Mouse (Mus musculus) neural tube, embryonic 11.5 days (tissue): ENCODE data around the gene Gm9844. TPM values are rescaled to one million over a fixed set of nuclear protein-coding genes. Genes with fewer than 3 reads are reported as not detected.
A peak's percentile ranks its signal among the peaks of the same experiment; 100 is the strongest.
"Not testable (repeated sequence)": the region's sequence is repeated elsewhere in the genome, so short reads cannot be mapped to it uniquely, and the experiment has no call there.

Experiments
- ATAC-seq: fragments of 200-750 bp; cut with Nextera tagmentation; 2 replicates; pipeline ENCODE4 v1.8.0; 2017; ENCODE audit warnings: moderate number of reproducible peaks, mild to moderate bottlenecking, moderate TSS enrichment, moderate library complexity; ENCODE audit not compliant: insufficient read depth, low FRiP score, low TSS enrichment
- DNase-seq: peaks from one replicate; pipeline ENCODE4 v3.0.0-alpha.2; 2015; ENCODE audit warnings: low spot score
- H3K27ac ChIP-seq: fragments of 300-500 bp; sonication (generic); 2 replicates; pipeline ENCODE4 v1.5.1; 2014; ENCODE audit warnings: low read depth, mild to moderate bottlenecking, low read length
- H3K27me3 ChIP-seq: fragments of 300-500 bp; sonication (generic); 2 replicates; pipeline ENCODE4 v1.6.1; 2014; ENCODE audit warnings: mild to moderate bottlenecking, low read length, mixed read lengths; ENCODE audit not compliant: control insufficient read depth, insufficient read depth
- H3K36me3 ChIP-seq: fragments of 300-500 bp; sonication (generic); 2 replicates; pipeline ENCODE4 v1.6.1; 2014; ENCODE audit warnings: mild to moderate bottlenecking, low read length, moderate library complexity, mixed read lengths; ENCODE audit not compliant: control insufficient read depth, insufficient read depth
- H3K4me1 ChIP-seq: fragments of 300-500 bp; sonication (generic); 2 replicates; pipeline ENCODE4 v1.6.1; 2014; ENCODE audit warnings: low read length, mixed read lengths; ENCODE audit not compliant: control insufficient read depth, insufficient read depth
- H3K4me2 ChIP-seq: fragments of 300-500 bp; sonication (generic); 2 replicates; pipeline ENCODE4 v1.6.1; 2014; ENCODE audit warnings: low read depth, mild to moderate bottlenecking, moderate library complexity
- H3K4me3 ChIP-seq: fragments of 300-500 bp; sonication (generic); 2 replicates; pipeline ENCODE4 v1.5.1; 2014; ENCODE audit warnings: low read depth, low read length
- H3K9ac ChIP-seq: fragments of 300-500 bp; sonication (generic); 2 replicates; pipeline ENCODE4 v1.6.1; 2014; ENCODE audit warnings: mild to moderate bottlenecking, low read length
- H3K9me3 ChIP-seq: fragments of 300-500 bp; sonication (generic); 2 replicates; pipeline ENCODE4 v1.6.1; 2016; ENCODE audit warnings: low read length; ENCODE audit not compliant: control insufficient read depth
- whole genome bisulfite sequencing: fragments of 180-500 bp; shearing (Covaris S2); extraction: QIAGEN DNeasy Blood & Tissue Kit; methylation state at CpG from one replicate; pipeline ENCODE4 v1.1.7; 2014; 5-methylcytosine and 5-hydroxymethylcytosine counted together
- polyA plus RNA-seq: library from polyadenylated mRNA; unstranded; fragments of >200 nt; fragmentation: Nextera tagmentation; extraction: Ambion mirVana; gene quantifications from 2 replicates; pipeline ENCODE4 v1.2.1, GENCODE M21; 2014

Gm9844 gene
- polyA plus RNA-seq, 1 experiment from 2014 or later: 21.0 TPM

- WGBS: 36% methylated on average over 10 of the region's 10 CpGs
- H3K9me3 ChIP-seq: no peaks in the 10 kb centered on the region
- H3K36me3 ChIP-seq: peaks cover 14% of the 10 kb centered on the region
- peak; percentile 29; the same call in 1 of the 2 replicates for ATAC-seq
- H3K4me1 ChIP-seq: peaks cover 11% of the 10 kb centered on the region
- DNase-seq: peak; percentile 80
- H3K9ac ChIP-seq: no peak overlapping the region
- H3K4me3 ChIP-seq: no peak overlapping the region
- H3K4me2 ChIP-seq: no peak overlapping the region
- H3K27me3 ChIP-seq: no peaks in the 10 kb centered on the region
- no peak overlapping the region for H3K27ac ChIP-seq
These were observed 28.5 kb downstream of the Gm9844 start for GRCm38 (mm10) chr7:24890281-24891216.

DNA sequence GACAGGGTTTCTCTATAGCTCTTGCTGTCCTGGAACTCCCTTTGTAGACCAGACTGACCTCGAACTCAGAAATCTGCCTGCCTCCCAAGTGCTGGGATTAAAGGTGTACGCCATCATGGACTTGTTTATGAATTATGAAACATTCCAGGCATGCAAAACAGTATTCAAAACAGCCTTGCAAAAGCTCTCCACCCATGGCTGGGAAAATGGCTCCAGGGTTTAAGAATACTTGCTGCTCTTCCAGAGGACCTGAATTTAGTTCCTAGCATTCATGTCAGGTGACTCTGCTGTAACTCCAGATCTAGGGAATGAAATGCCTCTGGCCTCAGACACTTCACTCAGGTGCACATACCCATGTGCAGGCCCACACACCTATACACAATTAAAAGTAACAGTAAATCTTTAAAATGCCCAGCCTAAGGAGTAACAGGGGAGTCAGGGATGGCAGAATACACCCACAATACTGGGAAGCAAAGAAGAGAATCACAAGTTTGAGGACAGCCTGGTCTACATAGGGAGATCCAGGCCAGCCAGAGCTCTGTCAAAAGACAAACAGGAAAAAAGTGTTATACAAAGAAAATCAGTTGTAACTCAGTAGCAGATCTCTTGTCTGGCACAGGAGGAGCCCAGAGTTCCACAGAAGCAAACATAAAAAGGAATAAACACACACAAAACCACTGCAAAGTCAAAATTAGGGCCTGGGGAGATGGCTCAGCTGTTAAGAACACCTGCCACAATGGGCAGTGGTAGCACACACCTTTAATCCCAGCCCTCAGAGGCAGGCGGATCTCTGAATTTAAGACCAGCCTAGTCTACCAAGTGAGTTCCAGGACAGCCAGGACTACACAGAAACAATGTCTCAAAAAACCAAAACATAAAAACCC is 29.5 kb downstream of the Gm9844 start:
- Histone ChIP-seq H3K4me1 (peaks cover 4% of the 10 kb centered on the region; the same call in 1 of the 2 replicates), H3K36me3 (peaks cover 12% of the 10 kb centered on the region), H3K9me3 (no peaks in the 10 kb centered on the region), H3K4me2 (no peak overlapping the region), H3K27ac (no peak overlapping the region), H3K4me3 (no peak overlapping the region), H3K9ac (no peak overlapping the region), H3K27me3 (no peaks in the 10 kb centered on the region)
- DNase-seq (no peak), ATAC-seq (no peak)
- 68% methylated on average over 3 of the region's 3 CpGs for WGBS

- no peak overlapping the region for H3K9ac ChIP-seq
- DNase-seq (no peak), ATAC-seq (no peak)
- H3K36me3 ChIP-seq: peaks cover 10% of the 10 kb centered on the region
- H3K4me2 ChIP-seq: no peak overlapping the region
- H3K9me3 ChIP-seq: no peaks in the 10 kb centered on the region
- H3K27ac ChIP-seq: no peak overlapping the region
- no peaks in the 10 kb centered on the region for H3K27me3 ChIP-seq
- H3K4me1 ChIP-seq: no peaks in the 10 kb centered on the region
- H3K4me3 ChIP-seq: no peak overlapping the region
- 71% methylated on average over 2 of the region's 2 CpGs for WGBS
These were observed 30.1 kb downstream of the Gm9844 start for GRCm38 (mm10) chr7:24892125-24892583.

DNA sequence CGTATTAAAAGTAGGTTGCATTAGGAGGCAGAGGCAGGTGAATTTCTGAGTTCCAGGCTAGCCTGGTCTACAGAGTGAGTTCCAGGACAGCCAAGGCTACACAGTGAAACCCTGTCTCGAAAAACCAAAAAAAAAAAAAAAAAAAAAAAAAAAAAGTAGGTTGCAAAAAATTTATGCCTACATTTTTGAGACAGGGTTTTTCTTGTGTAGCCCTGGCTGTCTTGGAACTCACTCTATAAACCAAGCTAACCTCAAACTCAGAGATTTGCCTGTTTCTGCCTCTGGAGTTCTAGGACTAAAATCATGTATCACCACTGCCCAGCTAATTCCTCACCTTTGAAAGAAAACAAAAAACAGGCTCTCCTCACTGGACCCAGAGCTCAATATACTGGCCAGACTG is 33.7 kb downstream of the Gm9844 start:
- H3K36me3 ChIP-seq, H3K4me2 ChIP-seq, H3K27me3 ChIP-seq, H3K27ac ChIP-seq, H3K4me3 ChIP-seq, H3K4me1 ChIP-seq, H3K9me3 ChIP-seq, H3K9ac ChIP-seq, DNase-seq, ATAC-seq: not testable (repeated sequence)
- 100% methylated on average over 2 of the region's 2 CpGs for WGBS

DNA sequence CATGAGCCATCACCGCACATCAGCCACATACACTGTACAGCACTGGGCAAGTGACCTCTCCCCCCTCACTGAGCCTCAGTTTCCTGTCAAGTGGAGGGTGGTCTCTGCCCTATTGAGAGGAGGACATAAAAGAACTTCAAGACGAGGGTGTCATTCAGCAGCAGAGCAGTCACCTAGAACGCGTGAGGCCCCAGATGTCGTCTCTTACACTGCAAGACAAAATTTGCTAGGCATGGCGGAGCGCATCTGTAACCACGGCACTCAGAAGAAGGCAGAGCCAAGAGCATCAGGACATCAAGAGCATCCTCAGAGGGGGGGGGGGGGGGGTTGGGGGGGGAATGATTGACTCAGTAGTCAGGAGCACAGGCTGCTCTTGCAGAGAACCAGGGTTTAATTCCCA is 34.3 kb downstream of the Gm9844 start:
- 79% methylated on average over 8 of the region's 8 CpGs for WGBS
- H3K9me3 ChIP-seq: no peaks in the 10 kb centered on the region
- H3K4me1 ChIP-seq: no peaks in the 10 kb centered on the region
- ATAC-seq (no peak), DNase-seq (no peak)
- no peak overlapping the region for H3K4me3 ChIP-seq
- no peaks in the 10 kb centered on the region for H3K36me3 ChIP-seq
- no peak overlapping the region for H3K27ac ChIP-seq
- no peak overlapping the region for H3K9ac ChIP-seq
- no peaks in the 10 kb centered on the region for H3K27me3 ChIP-seq
- H3K4me2 ChIP-seq: no peak overlapping the region

DNA sequence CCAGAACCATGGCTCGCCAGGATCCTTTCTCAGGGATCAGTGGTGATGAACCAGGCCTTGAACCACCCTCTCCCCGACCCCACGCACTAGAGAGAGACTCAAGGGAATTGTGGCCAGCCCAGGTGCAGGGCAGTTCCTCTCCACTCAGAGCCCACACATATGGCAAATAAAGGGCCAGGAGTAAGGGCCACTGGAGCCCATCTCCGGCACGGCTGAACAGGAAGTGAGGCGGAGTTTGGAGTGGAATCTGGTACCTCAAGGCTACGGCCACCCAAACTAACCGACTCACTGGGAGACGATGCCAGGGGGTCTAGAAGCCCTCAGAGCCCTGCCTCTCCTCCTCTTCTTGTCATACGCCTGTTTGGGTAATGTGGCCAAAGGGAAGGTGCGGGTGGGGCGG is 35.2 kb downstream of the Gm9844 start, which contains the start of gene Cd79a:
Gene Cd79a (plus strand): TSS at position 158 of the 400 bp plus-strand sequence.
- Histone ChIP-seq H3K9ac (no peak within 1 kb of the TSS), H3K4me3 (no peak within 1 kb of the TSS), H3K27ac (no peak within 1 kb of the TSS), H3K4me1 (no peaks in the 10 kb centered on the region), H3K36me3 (no peaks in the 10 kb centered on the region), H3K9me3 (no peaks in the 10 kb centered on the region), H3K27me3 (no peaks in the 10 kb centered on the region), H3K4me2 (no peak within 1 kb of the TSS)
- DNase-seq (no peak), ATAC-seq (no peak)
- WGBS: 85% methylated on average over 11 of the region's 12 CpGs

DNA sequence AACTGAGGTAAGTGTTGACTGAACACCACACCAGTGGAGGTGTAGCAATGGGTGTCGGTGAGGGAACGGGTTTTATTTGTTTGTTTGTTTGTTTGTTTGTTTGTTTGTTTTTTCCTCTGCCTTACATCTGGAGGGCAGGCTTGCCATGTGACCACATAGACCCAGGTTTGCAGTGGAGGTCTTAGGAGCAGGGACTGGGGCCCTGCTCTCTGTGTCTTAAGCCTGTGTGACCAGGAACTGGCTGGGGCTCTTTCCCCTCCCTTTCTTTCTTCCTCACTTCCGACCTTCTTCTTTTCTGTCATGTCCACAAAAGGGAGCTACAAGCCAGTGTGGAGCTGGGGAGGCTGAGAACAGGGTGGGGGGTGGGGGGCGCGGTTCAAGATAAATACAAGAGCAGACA is 35.9 kb downstream of the Gm9844 start:
- Histone ChIP-seq H3K4me2 (no peak overlapping the region), H3K27ac (no peak overlapping the region), H3K9me3 (no peaks in the 10 kb centered on the region), H3K9ac (no peak overlapping the region), H3K36me3 (no peaks in the 10 kb centered on the region), H3K4me1 (no peaks in the 10 kb centered on the region), H3K4me3 (no peak overlapping the region), H3K27me3 (no peaks in the 10 kb centered on the region)
- DNase-seq: no peak
- 80% methylated on average over 5 of the region's 5 CpGs for WGBS
- ATAC-seq: no peak

- no peak for ATAC-seq
- Histone ChIP-seq H3K9me3 (no peaks in the 10 kb centered on the region), H3K9ac (no peak overlapping the region), H3K27ac (no peak overlapping the region), H3K4me2 (no peak overlapping the region), H3K27me3 (no peaks in the 10 kb centered on the region), H3K4me1 (no peaks in the 10 kb centered on the region; the same call in 1 of the 2 replicates), H3K36me3 (no peaks in the 10 kb centered on the region), H3K4me3 (no peak overlapping the region)
- no peak for DNase-seq
- 77% methylated on average over 6 of the region's 6 CpGs for WGBS
These were observed 39.1 kb downstream of the Gm9844 start for GRCm38 (mm10) chr7:24901114-24901513.
